ENCODE assay signal across 20 mouse cellular contexts in the genomic region with DNA sequence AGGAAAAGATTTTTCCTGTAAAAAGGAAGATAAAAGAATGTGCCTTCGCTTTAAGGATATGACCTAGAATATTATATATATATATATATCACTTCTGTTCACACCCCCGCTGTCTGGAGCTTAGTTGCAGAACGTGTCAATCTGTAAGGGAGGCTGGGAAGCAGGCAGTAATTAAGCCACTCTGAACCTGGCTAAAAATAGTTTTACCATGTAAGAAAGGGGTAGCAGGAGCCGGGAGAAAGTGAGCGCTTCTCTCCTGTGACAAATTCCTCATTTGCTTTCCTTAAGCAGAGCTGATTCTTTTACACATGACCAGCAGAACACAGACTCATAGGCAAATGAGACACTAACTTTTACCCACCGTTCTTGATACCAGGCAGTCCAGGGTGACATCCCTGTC. TPM values are rescaled to one million over a fixed set of nuclear protein-coding genes. Genes with fewer than 3 reads are reported as not detected.
DNase-seq lines count a peak whose midpoint lies in the region; ATAC-seq lines count a peak whose summit lies in the region.
"Had no signal": no experiment of that assay in that cellular context is flagged by ENCODE, and none has a peak within 500 bp of the region (broad histone marks: within the 10 kb centered on the region; RNA-seq: fewer than 3 reads in every experiment).

No protein-coding gene starts in this region.

- ATAC-seq in frontal cortex, adult (ENCODE audit: low TSS enrichment) = peak; percentile 77

- DNase-seq in frontal cortex, postnatal 10 days (ENCODE audit: low spot score in 2 of 2) = no peak
- DNase-seq in left cerebral cortex, adult 18-20 months (ENCODE audit: low spot score in 2 of 2) = peak; percentile 42 to 50
- no peak for DNase-seq in left cerebral cortex, postnatal 4 days
- DNase-seq in right cerebral cortex, postnatal 10 days (ENCODE audit: low spot score in 2 of 2) = peak; percentile 64 to 84
- no peak for DNase-seq in right cerebral cortex, postnatal 14 days
- DNase-seq in adrenal gland, postnatal 36 days = no peak
- DNase-seq: adrenal gland, postnatal 25 days; cerebellum, adult 11-12 months; cerebellum, postnatal 10 days; gastrocnemius, postnatal 36 days; heart, adult 2 months; heart, postnatal 14 days; kidney, adult 2 months; lung, postnatal 36 days; midbrain, embryonic 14.5 days had no signal

- intact Hi-C loops in left cerebral cortex, postnatal 4 days (cut with DNase I) = no loop called here

RNA-seq across cellular contexts. Expression of gene Itpk1, which starts 19.1 kb away (rescaled TPM):
- total RNA-seq in left cerebral cortex, adult 18-20 months (2021) = 10 to 100 TPM; 56.0 to 63.6 TPM
- total RNA-seq in left cerebral cortex, postnatal 4 days (2021) = 10 to 100 TPM; 80.2 to 88.1 TPM
- 100 to 1,000 TPM in 1 of 2 experiments, 10 to 100 TPM in 1; 45.7 to 114 TPM for total RNA-seq in adrenal gland, postnatal 36 days (2021)

RNA-seq across cellular contexts. Expression of gene Moap1, which starts 19.6 kb away (rescaled TPM):
- 10 to 100 TPM; 33.1 to 34.5 TPM for total RNA-seq in left cerebral cortex, adult 18-20 months (2021)
- 10 to 100 TPM; 28.3 to 30.3 TPM for total RNA-seq in left cerebral cortex, postnatal 4 days (2021)
- total RNA-seq in adrenal gland, postnatal 36 days (2021) = 10 to 100 TPM in 1 of 2 experiments, 1 to 10 TPM in 1; 7.7 to 15.3 TPM

RNA-seq across cellular contexts. Expression of gene Tmem251, which starts 19.7 kb away (rescaled TPM):
- 1 to 10 TPM; 5.1 to 5.7 TPM for total RNA-seq in left cerebral cortex, adult 18-20 months (2021)
- total RNA-seq in left cerebral cortex, postnatal 4 days (2021) = 1 to 10 TPM; 5.3 to 6.0 TPM
- 10 to 100 TPM in 1 of 2 experiments, 1 to 10 TPM in 1; 7.0 to 10.8 TPM for total RNA-seq in adrenal gland, postnatal 36 days (2021)

RNA-seq across cellular contexts. Expression of gene Gm28051, which starts 33.7 kb away (rescaled TPM):
- not detected for total RNA-seq in left cerebral cortex, adult 18-20 months (2021)
- not detected for total RNA-seq in left cerebral cortex, postnatal 4 days (2021)
- total RNA-seq in adrenal gland, postnatal 36 days (2021) = not detected
- total RNA-seq: adrenal gland, postnatal 25 days; ES-E14; gastrocnemius, adult 18-20 months; gastrocnemius, postnatal 36 days; heart, adult 2 months; heart, postnatal 14 days; layer of hippocampus, postnatal 10 days; left cerebral cortex, postnatal 36 days had no signal

RNA-seq across cellular contexts. Expression of gene Gon7, which starts 33.7 kb away (rescaled TPM):
- total RNA-seq in left cerebral cortex, adult 18-20 months (2021) = 10 to 100 TPM; 13.8 to 21.4 TPM
- 10 to 100 TPM; 20.4 to 21.5 TPM for total RNA-seq in left cerebral cortex, postnatal 4 days (2021)
- 10 to 100 TPM; 15.5 to 15.8 TPM for total RNA-seq in adrenal gland, postnatal 36 days (2021)

Comparison
In these comparisons a context has a peak if more than half of its experiments do, and no peak if none do; other contexts are left out.
1. DNase-seq: peak in left cerebral cortex, adult 18-20 months (2 of 2) and right cerebral cortex, postnatal 10 days (2 of 2); none in frontal cortex, postnatal 10 days (0 of 2), left cerebral cortex, postnatal 4 days (single experiment), right cerebral cortex, postnatal 14 days (single experiment) and adrenal gland, postnatal 36 days (0 of 2).